Mouse (Mus musculus): ENCODE measurements at regions not wholly inside any gene's neighbourhood (a gene's known extent, or its start where the extent isn't known, plus 50 kb on each side); places are given as distances from the start of the nearest gene placed in this dataset.

- no peak for ATAC-seq (ENCODE audit: low read depth)
- H3K4me2 ChIP-seq (ENCODE audit: low read depth, low read length) = no peak overlapping the region
- no peaks in the 10 kb centered on the region for H3K27me3 ChIP-seq (ENCODE audit: control insufficient read depth, insufficient read depth, low read depth, low read length)
- H3K9ac ChIP-seq (ENCODE audit: low read depth, low read length) = no peak overlapping the region
- no peak overlapping the region for H3K4me3 ChIP-seq (ENCODE audit: low read depth, low read length)
- H3K4me1 ChIP-seq (ENCODE audit: control insufficient read depth, low read depth, low read length) = no peaks in the 10 kb centered on the region
- H3K27ac ChIP-seq (ENCODE audit: low read length) = no peak overlapping the region
- H3K36me3 ChIP-seq (ENCODE audit: control insufficient read depth, insufficient read depth) = no peaks in the 10 kb centered on the region
- no peaks in the 10 kb centered on the region for H3K9me3 ChIP-seq (replicated peaks; ENCODE audit: control insufficient read depth, low read length)
- 51% methylated on average over 2 of the region's 2 CpGs for WGBS (ENCODE audit: insufficient replicate concordance)
Observed at GRCm38 (mm10) chr2:114994691-114995347, 340.1 kb upstream of the Dph6 start.

- H3K9ac ChIP-seq (ENCODE audit: low read depth, low read length) = no peak overlapping the region
- no peak for ATAC-seq (ENCODE audit: low read depth)
- no peak overlapping the region for H3K4me2 ChIP-seq (ENCODE audit: low read depth, low read length)
- H3K4me1 ChIP-seq (ENCODE audit: control insufficient read depth, low read depth, low read length) = no peaks in the 10 kb centered on the region
- H3K27me3 ChIP-seq (ENCODE audit: control insufficient read depth, insufficient read depth, low read depth, low read length) = no peaks in the 10 kb centered on the region
- H3K36me3 ChIP-seq (ENCODE audit: control insufficient read depth, insufficient read depth) = no peaks in the 10 kb centered on the region
- no peak overlapping the region for H3K4me3 ChIP-seq (ENCODE audit: low read depth, low read length)
- no peaks in the 10 kb centered on the region for H3K9me3 ChIP-seq (replicated peaks; ENCODE audit: control insufficient read depth, low read length)
- H3K27ac ChIP-seq (ENCODE audit: low read length) = no peak overlapping the region
- WGBS (ENCODE audit: insufficient replicate concordance) = 68% methylated on average over 1 of the region's 1 CpGs
Observed at GRCm38 (mm10) chr2:115013916-115014315, 359.2 kb upstream of the Dph6 start.

GRCm38 (mm10) chr2:115026777-115027176, 372.0 kb upstream of the Dph6 start:
- ATAC-seq (ENCODE audit: low read depth) = no peak
- Histone ChIP-seq H3K4me2 (ENCODE audit: low read depth, low read length) (no peak overlapping the region), H3K27ac (ENCODE audit: low read length) (no peak overlapping the region), H3K4me3 (ENCODE audit: low read depth, low read length) (no peak overlapping the region), H3K9me3 (replicated peaks; ENCODE audit: control insufficient read depth, low read length) (no peaks in the 10 kb centered on the region), H3K36me3 (ENCODE audit: control insufficient read depth, insufficient read depth) (no peaks in the 10 kb centered on the region), H3K9ac (ENCODE audit: low read depth, low read length) (no peak overlapping the region), H3K4me1 (ENCODE audit: control insufficient read depth, low read depth, low read length) (no peaks in the 10 kb centered on the region), H3K27me3 (ENCODE audit: control insufficient read depth, insufficient read depth, low read depth, low read length) (no peaks in the 10 kb centered on the region)
- 58% methylated on average over 3 of the region's 3 CpGs for WGBS (ENCODE audit: insufficient replicate concordance)

GRCm38 (mm10) chr2:115031134-115031533, 376.4 kb upstream of the Dph6 start:
- Histone ChIP-seq H3K27me3 (ENCODE audit: control insufficient read depth, insufficient read depth, low read depth, low read length) (no peaks in the 10 kb centered on the region), H3K4me1 (ENCODE audit: control insufficient read depth, low read depth, low read length) (no peaks in the 10 kb centered on the region), H3K36me3 (ENCODE audit: control insufficient read depth, insufficient read depth) (no peaks in the 10 kb centered on the region), H3K9me3 (replicated peaks; ENCODE audit: control insufficient read depth, low read length) (no peaks in the 10 kb centered on the region), H3K4me3 (ENCODE audit: low read depth, low read length) (no peak overlapping the region), H3K4me2 (ENCODE audit: low read depth, low read length) (no peak overlapping the region), H3K27ac (ENCODE audit: low read length) (no peak overlapping the region), H3K9ac (ENCODE audit: low read depth, low read length) (no peak overlapping the region)
- no peak for ATAC-seq (ENCODE audit: low read depth)
- 61% methylated on average over 2 of the region's 2 CpGs for WGBS (ENCODE audit: insufficient replicate concordance)

- no peak overlapping the region for H3K9ac ChIP-seq (ENCODE audit: low read depth, low read length)
- H3K27me3 ChIP-seq (ENCODE audit: control insufficient read depth, insufficient read depth, low read depth, low read length) = no peaks in the 10 kb centered on the region
- no peaks in the 10 kb centered on the region for H3K9me3 ChIP-seq (replicated peaks; ENCODE audit: control insufficient read depth, low read length)
- H3K4me2 ChIP-seq (ENCODE audit: low read depth, low read length) = no peak overlapping the region
- H3K27ac ChIP-seq (ENCODE audit: low read length) = no peak overlapping the region
- 40% methylated on average over 3 of the region's 3 CpGs for WGBS (ENCODE audit: insufficient replicate concordance)
- ATAC-seq (ENCODE audit: low read depth) = no peak
- no peaks in the 10 kb centered on the region for H3K4me1 ChIP-seq (ENCODE audit: control insufficient read depth, low read depth, low read length)
- no peaks in the 10 kb centered on the region for H3K36me3 ChIP-seq (ENCODE audit: control insufficient read depth, insufficient read depth)
- no peak overlapping the region for H3K4me3 ChIP-seq (ENCODE audit: low read depth, low read length)
Observed at GRCm38 (mm10) chr2:115036205-115036604, 381.4 kb upstream of the Dph6 start.

- WGBS (ENCODE audit: insufficient replicate concordance) = 45% methylated on average over 7 of the region's 7 CpGs
- no peak overlapping the region for H3K4me3 ChIP-seq (ENCODE audit: low read depth, low read length)
- no peak for ATAC-seq (ENCODE audit: low read depth)
- no peak overlapping the region for H3K27ac ChIP-seq (ENCODE audit: low read length)
- H3K9ac ChIP-seq (ENCODE audit: low read depth, low read length) = no peak overlapping the region
- H3K4me2 ChIP-seq (ENCODE audit: low read depth, low read length) = no peak overlapping the region
- no peaks in the 10 kb centered on the region for H3K36me3 ChIP-seq (ENCODE audit: control insufficient read depth, insufficient read depth)
- no peaks in the 10 kb centered on the region for H3K4me1 ChIP-seq (ENCODE audit: control insufficient read depth, low read depth, low read length)
- no peaks in the 10 kb centered on the region for H3K27me3 ChIP-seq (ENCODE audit: control insufficient read depth, insufficient read depth, low read depth, low read length)
- no peaks in the 10 kb centered on the region for H3K9me3 ChIP-seq (replicated peaks; ENCODE audit: control insufficient read depth, low read length)
Observed at GRCm38 (mm10) chr2:115042299-115042785, 387.6 kb upstream of the Dph6 start.

GRCm38 (mm10) chr2:115056327-115057070, 401.7 kb upstream of the Dph6 start:
- Histone ChIP-seq H3K4me1 (ENCODE audit: control insufficient read depth, low read depth, low read length) (no peaks in the 10 kb centered on the region), H3K36me3 (ENCODE audit: control insufficient read depth, insufficient read depth) (no peaks in the 10 kb centered on the region), H3K4me2 (ENCODE audit: low read depth, low read length) (no peak overlapping the region), H3K9ac (ENCODE audit: low read depth, low read length) (no peak overlapping the region), H3K27ac (ENCODE audit: low read length) (no peak overlapping the region), H3K9me3 (replicated peaks; ENCODE audit: control insufficient read depth, low read length) (no peaks in the 10 kb centered on the region), H3K27me3 (ENCODE audit: control insufficient read depth, insufficient read depth, low read depth, low read length) (no peaks in the 10 kb centered on the region), H3K4me3 (ENCODE audit: low read depth, low read length) (no peak overlapping the region)
- 59% methylated on average over 4 of the region's 4 CpGs for WGBS (ENCODE audit: insufficient replicate concordance)
- ATAC-seq (ENCODE audit: low read depth) = no peak

- H3K4me3 ChIP-seq (ENCODE audit: low read depth, low read length) = no peak overlapping the region
- H3K9me3 ChIP-seq (replicated peaks; ENCODE audit: control insufficient read depth, low read length) = no peaks in the 10 kb centered on the region
- no peaks in the 10 kb centered on the region for H3K4me1 ChIP-seq (ENCODE audit: control insufficient read depth, low read depth, low read length)
- H3K27me3 ChIP-seq (ENCODE audit: control insufficient read depth, insufficient read depth, low read depth, low read length) = no peaks in the 10 kb centered on the region
- ATAC-seq (ENCODE audit: low read depth) = no peak
- no peak overlapping the region for H3K9ac ChIP-seq (ENCODE audit: low read depth, low read length)
- H3K36me3 ChIP-seq (ENCODE audit: control insufficient read depth, insufficient read depth) = no peaks in the 10 kb centered on the region
- H3K4me2 ChIP-seq (ENCODE audit: low read depth, low read length) = no peak overlapping the region
- 50% methylated on average over 2 of the region's 2 CpGs for WGBS (ENCODE audit: insufficient replicate concordance)
- H3K27ac ChIP-seq (ENCODE audit: low read length) = no peak overlapping the region
Observed at GRCm38 (mm10) chr2:115057200-115057599, 402.4 kb upstream of the Dph6 start.

GRCm38 (mm10) chr2:115067489-115068163, 412.9 kb upstream of the Dph6 start:
- Histone ChIP-seq H3K4me2 (ENCODE audit: low read depth, low read length) (no peak overlapping the region), H3K9ac (ENCODE audit: low read depth, low read length) (no peak overlapping the region), H3K4me3 (ENCODE audit: low read depth, low read length) (no peak overlapping the region), H3K4me1 (ENCODE audit: control insufficient read depth, low read depth, low read length) (no peaks in the 10 kb centered on the region), H3K36me3 (ENCODE audit: control insufficient read depth, insufficient read depth) (no peaks in the 10 kb centered on the region), H3K27ac (ENCODE audit: low read length) (no peak overlapping the region), H3K27me3 (ENCODE audit: control insufficient read depth, insufficient read depth, low read depth, low read length) (no peaks in the 10 kb centered on the region), H3K9me3 (replicated peaks; ENCODE audit: control insufficient read depth, low read length) (no peaks in the 10 kb centered on the region)
- WGBS (ENCODE audit: insufficient replicate concordance) = 67% methylated on average over 8 of the region's 8 CpGs
- ATAC-seq (ENCODE audit: low read depth) = no peak

Data from liver, embryonic 16.5 days (tissue).